ENCODE assay signal across 9 mouse cellular contexts in the genomic region with DNA sequence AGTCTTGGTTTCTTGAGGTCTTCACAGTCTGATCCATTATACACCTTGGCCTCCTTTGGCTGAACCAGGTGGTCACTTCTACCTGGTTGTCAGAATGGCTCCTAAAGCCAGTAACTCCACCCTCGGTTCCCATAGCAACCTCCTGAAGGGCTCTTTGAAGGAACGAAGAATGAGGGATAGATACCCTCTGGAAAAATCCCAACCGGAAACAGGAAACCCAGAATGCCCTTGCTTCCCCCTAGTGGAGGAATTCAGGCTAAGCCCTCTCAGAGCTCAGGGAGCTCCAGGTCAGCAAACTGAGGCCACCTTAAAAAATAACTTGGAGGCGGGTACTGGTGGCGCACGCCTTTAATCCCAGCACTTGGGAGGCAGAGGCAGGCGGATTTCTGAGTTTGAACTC. TPM values are rescaled to one million over a fixed set of nuclear protein-coding genes. Genes with fewer than 3 reads are reported as not detected.
DNase-seq lines count a peak whose midpoint lies in the region; ATAC-seq and TF ChIP-seq lines count a peak whose summit lies in the region.
"Had no signal": no experiment of that assay in that cellular context is flagged by ENCODE, and none has a peak within 500 bp of the region (broad histone marks: within the 10 kb centered on the region; RNA-seq: fewer than 3 reads in every experiment).

No protein-coding gene starts in this region.

- ATAC-seq in kidney, embryonic 16.5 days (ENCODE audit: low FRiP score, low TSS enrichment), result no peak
- ATAC-seq in neural tube, embryonic 13.5 days (ENCODE audit: low read depth), result 0 out of 2 replicates have a peak, but pooled peaks have one; percentile 5
- ATAC-seq in activated CD4-positive, CD25-positive, alpha-beta regulatory T cell, adult 4 months, result no peak

- H3K36me3 ChIP-seq in kidney, embryonic 16.5 days (ENCODE audit: insufficient read depth, low read length), result peaks cover 43% of the 10 kb centered on the region
- peaks cover 27% of the 10 kb centered on the region for H3K36me3 ChIP-seq in neural tube, embryonic 13.5 days

- H3K4me2 ChIP-seq in kidney, embryonic 16.5 days (replicated peaks; ENCODE audit: low read depth, low read length), result no peak overlapping the region
- H3K4me2 ChIP-seq in neural tube, embryonic 13.5 days, result no peak overlapping the region

- peak; percentile 70 for TF ChIP-seq CTCF in layer of hippocampus, adult 2 months (conservative IDR thresholded peaks at IDR 0.05)

- H3K27ac ChIP-seq in layer of hippocampus, adult 2 months, result no peak overlapping the region
- H3K27ac ChIP-seq in kidney, embryonic 16.5 days (ENCODE audit: low read length), result peak overlapping the region; percentile 59; the same call in 1 of the 2 replicates
- no peak overlapping the region for H3K27ac ChIP-seq in neural tube, embryonic 13.5 days (replicated peaks)

- H3K9ac ChIP-seq in kidney, embryonic 16.5 days (replicated peaks; ENCODE audit: low read length), result no peak overlapping the region
- H3K9ac ChIP-seq in neural tube, embryonic 13.5 days, result no peak overlapping the region

- peaks cover 16% of the 10 kb centered on the region for H3K4me1 ChIP-seq in kidney, embryonic 16.5 days (ENCODE audit: insufficient read depth, low read length)
- peaks cover 16% of the 10 kb centered on the region for H3K4me1 ChIP-seq in neural tube, embryonic 13.5 days (replicated peaks)

- no peaks in the 10 kb centered on the region for H3K27me3 ChIP-seq in kidney, embryonic 16.5 days (ENCODE audit: insufficient read depth, low read length)
- no peaks in the 10 kb centered on the region for H3K27me3 ChIP-seq in neural tube, embryonic 13.5 days

- WGBS in kidney, embryonic 16.5 days, result 42% methylated on average over 7 of the region's 7 CpGs
- 42% methylated on average over 7 of the region's 7 CpGs for WGBS in neural tube, embryonic 13.5 days

- no peak overlapping the region for H3K4me3 ChIP-seq in layer of hippocampus, adult 2 months
- H3K4me3 ChIP-seq in kidney, embryonic 16.5 days (ENCODE audit: low read length), result no peak overlapping the region
- H3K4me3 ChIP-seq in neural tube, embryonic 13.5 days, result no peak overlapping the region
- H3K4me3 ChIP-seq: myocyte had no signal

- no peaks in the 10 kb centered on the region for H3K9me3 ChIP-seq in kidney, embryonic 16.5 days (ENCODE audit: low read length)
- H3K9me3 ChIP-seq in neural tube, embryonic 13.5 days, result no peaks in the 10 kb centered on the region

- no peak for DNase-seq in layer of hippocampus, adult 2 months (ENCODE audit: low spot score in 2 of 2)
- DNase-seq in layer of hippocampus, postnatal 25 days (ENCODE audit: extremely low spot score in 1 of 2, low spot score in 1 of 2), result no peak
- DNase-seq in embryo, embryonic 11 days, result peak; percentile 64
- DNase-seq in ovary, postnatal 36 days (ENCODE audit: low spot score), result no peak
- DNase-seq in frontal cortex, postnatal 14 days (ENCODE audit: low spot score in 2 of 2), result no peak

RNA-seq across cellular contexts. Expression of a gene that starts 26.3 kb away (rescaled TPM):
- total RNA-seq in layer of hippocampus, adult 2 months (2021), result 1 to 10 TPM; 5.6 to 5.7 TPM
- total RNA-seq in layer of hippocampus, postnatal 25 days (2021), result 1 to 10 TPM; 5.1 to 6.3 TPM
- 53.7 and 55.3 TPM in 2 replicates for polyA plus RNA-seq in kidney, embryonic 16.5 days (2015; fragmentation: Nextera tagmentation; extraction: Ambion mirVana)
- 10.8 and 13.4 TPM in 2 replicates for polyA plus RNA-seq in neural tube, embryonic 13.5 days (2015; fragmentation: Nextera tagmentation; extraction: Ambion mirVana)
- not detected for polyA plus RNA-seq in activated CD4-positive, CD25-positive, alpha-beta regulatory T cell, adult 4 months (2017; shearing (Covaris generic))

RNA-seq across cellular contexts. Expression of a gene that starts 42.8 kb away (rescaled TPM):
- total RNA-seq in layer of hippocampus, adult 2 months (2021), result 10 to 100 TPM; 27.9 to 28.4 TPM
- total RNA-seq in layer of hippocampus, postnatal 25 days (2021), result 10 to 100 TPM; 24.9 to 32.8 TPM
- 16.3 and 16.6 TPM in 2 replicates for polyA plus RNA-seq in kidney, embryonic 16.5 days (2015; fragmentation: Nextera tagmentation; extraction: Ambion mirVana)
- 26.9 and 27.4 TPM in 2 replicates for polyA plus RNA-seq in neural tube, embryonic 13.5 days (2015; fragmentation: Nextera tagmentation; extraction: Ambion mirVana)
- polyA plus RNA-seq in activated CD4-positive, CD25-positive, alpha-beta regulatory T cell, adult 4 months (2017; shearing (Covaris generic)), result 10 to 100 TPM in 1 of 2 experiments, 1 to 10 TPM in 1; 7.8 to 10.1 TPM

Comparison
In these comparisons a context has a peak if more than half of its experiments do, and no peak if none do; other contexts are left out.
1. RNA of a gene that starts 26.3 kb away (polyA plus RNA-seq): 53.7 to 55.3 TPM in kidney, embryonic 16.5 days and 10.8 to 13.4 TPM in neural tube, embryonic 13.5 days; not detected in activated CD4-positive, CD25-positive, alpha-beta regulatory T cell, adult 4 months; every median in the first group is over 10 times any median in the second.